Mouse (Mus musculus): ENCODE data around the gene Isx.

- no peak for TF ChIP-seq CTCF (IDR thresholded peaks at IDR 0.05; ENCODE audit: borderline replicate concordance, extremely low read depth, insufficient read depth, insufficient read length)
- no peak for TF ChIP-seq POLR2A (IDR thresholded peaks at IDR 0.05; ENCODE audit: borderline replicate concordance, extremely low read depth, insufficient read depth, insufficient read length, poor library complexity, severe bottlenecking)
Measured at GRCm38 (mm10) chr8:74920691-74921421, 47.9 kb downstream of the Isx start.
